Mouse (Mus musculus) cerebellum, adult 2 months (tissue): ENCODE measurements at regions not wholly inside any gene's neighbourhood (a gene's known extent, or its start where the extent isn't known, plus 50 kb on each side); places are given as distances from the start of the nearest gene placed in this dataset.

ENCODE experiments used
- DNase-seq, 2 experiments: peaks; one replicate each; pipeline ENCODE4 v3.0.0; 2021
- H3K27ac ChIP-seq: fragments of 200-500 bp; 2 replicates; pipeline ENCODE4 v1.5.1; 2012; ENCODE audit warnings: low read length, control low read depth, inconsistent platforms; ENCODE audit not compliant: insufficient read depth
- H3K27me3 ChIP-seq: fragments of 200-500 bp; 2 replicates; pipeline ENCODE4 v1.6.1; 2012; ENCODE audit warnings: inconsistent platforms, mild to moderate bottlenecking, low read length, moderate library complexity; ENCODE audit not compliant: control insufficient read depth, insufficient read depth
- H3K4me1 ChIP-seq: fragments of 200-500 bp; 2 replicates; pipeline ENCODE4 v1.6.1; 2011; ENCODE audit warnings: low read length; ENCODE audit not compliant: control insufficient read depth, insufficient read depth
- H3K4me3 ChIP-seq: fragments of 200-500 bp; replicated peaks from 2 replicates; pipeline ENCODE3; 2011; ENCODE audit warnings: mild to moderate bottlenecking, low read depth, low read length, control low read depth; ENCODE audit not compliant: insufficient read depth
- CTCF ChIP-seq: fragments of 200-500 bp; IDR thresholded peaks from 2 replicates; pipeline ENCODE4 v1.5.1; 2011; ENCODE audit warnings: low read depth, mild to moderate bottlenecking, control low read depth, low read length, moderate library complexity, borderline replicate concordance; ENCODE audit not compliant: insufficient read depth
- POLR2A ChIP-seq: fragments of 200-500 bp; IDR thresholded peaks from 2 replicates; pipeline ENCODE4 v1.6.1; 2011; ENCODE audit warnings: low read length, control low read depth, borderline replicate concordance; ENCODE audit not compliant: insufficient read depth
- WGBS: fragments of 180-500 bp; shearing (Covaris S2); methylation state at CpG from one replicate; pipeline ENCODE4 v1.1.7; 2018; 5-methylcytosine and 5-hydroxymethylcytosine counted together

DNA sequence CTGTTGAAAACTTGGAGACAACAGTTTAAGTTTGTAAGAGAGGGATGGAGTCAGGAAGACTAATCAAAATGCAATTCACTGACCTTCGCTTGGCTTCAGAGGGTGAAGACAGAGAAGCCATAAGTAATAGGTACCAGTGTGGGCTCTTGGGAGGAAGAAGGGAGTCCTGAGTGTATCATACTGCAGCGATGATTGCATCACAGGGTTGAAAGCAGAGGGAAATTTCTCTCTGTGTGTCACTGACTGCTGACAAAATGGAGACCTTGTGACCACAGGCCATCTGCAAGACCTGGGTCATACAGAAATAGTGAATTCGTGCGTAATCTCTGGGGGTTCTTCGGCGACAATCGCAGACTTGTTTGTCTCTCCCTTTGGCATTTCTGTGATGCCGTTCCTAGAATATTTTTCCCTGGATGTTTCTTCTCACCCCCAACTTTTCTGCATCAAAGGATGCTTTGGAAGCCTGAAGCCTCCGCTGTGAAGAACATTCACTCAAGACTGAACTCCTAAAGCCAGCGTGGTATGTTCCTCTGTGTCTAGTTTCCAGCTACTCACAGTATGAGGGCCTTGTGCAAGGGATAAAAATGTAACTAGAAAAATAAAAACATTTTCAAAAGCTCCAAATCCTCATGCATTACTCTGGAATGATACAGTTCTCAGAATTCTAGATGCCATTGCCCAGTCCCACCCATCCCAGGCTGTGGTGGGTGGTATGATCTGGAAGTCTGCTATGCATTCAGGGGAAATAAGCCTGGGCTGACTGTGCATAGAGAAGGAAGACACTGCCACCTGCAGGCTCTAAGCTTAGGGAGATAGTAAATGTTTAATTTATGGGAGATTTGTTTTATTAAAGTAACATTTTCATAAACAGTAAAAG lies 139.8 kb upstream of the Slc24a5 start:
- peak; percentile 74 for TF ChIP-seq CTCF
- TF ChIP-seq POLR2A: no peak
- Histone ChIP-seq H3K27me3 (no peaks in the 10 kb centered on the region), H3K4me1 (peaks cover 5% of the 10 kb centered on the region), H3K4me3 (no peak overlapping the region), H3K27ac (no peak overlapping the region)
- WGBS: 89% methylated on average over 10 of the region's 10 CpGs
- peak; percentile 48 to 55 for DNase-seq

DNA sequence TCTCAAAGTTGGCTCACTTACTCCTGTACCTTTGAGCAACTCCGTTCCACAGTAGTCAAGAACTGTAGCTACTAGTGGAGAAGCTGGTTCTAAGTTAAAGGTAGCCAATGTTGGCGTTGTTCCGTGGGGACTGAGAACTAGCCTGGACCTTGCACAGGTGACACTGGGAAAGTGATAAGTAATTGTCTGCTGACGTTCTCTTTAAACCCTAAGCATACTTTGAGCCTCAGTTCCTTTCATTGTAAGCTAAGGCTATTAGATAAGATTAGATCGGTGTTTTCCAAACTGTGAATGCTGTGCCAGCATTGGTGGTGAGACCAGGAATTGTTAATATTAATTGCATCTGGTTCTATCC lies 139.2 kb upstream of the Slc24a5 start:
- WGBS: 89% methylated on average over 5 of the region's 5 CpGs
- H3K27me3 ChIP-seq: no peaks in the 10 kb centered on the region
- peaks cover 8% of the 10 kb centered on the region for H3K4me1 ChIP-seq
- H3K4me3 ChIP-seq: no peak overlapping the region
- H3K27ac ChIP-seq: no peak overlapping the region
- TF ChIP-seq CTCF (no peak), POLR2A (no peak)
- no peak for DNase-seq

DNA sequence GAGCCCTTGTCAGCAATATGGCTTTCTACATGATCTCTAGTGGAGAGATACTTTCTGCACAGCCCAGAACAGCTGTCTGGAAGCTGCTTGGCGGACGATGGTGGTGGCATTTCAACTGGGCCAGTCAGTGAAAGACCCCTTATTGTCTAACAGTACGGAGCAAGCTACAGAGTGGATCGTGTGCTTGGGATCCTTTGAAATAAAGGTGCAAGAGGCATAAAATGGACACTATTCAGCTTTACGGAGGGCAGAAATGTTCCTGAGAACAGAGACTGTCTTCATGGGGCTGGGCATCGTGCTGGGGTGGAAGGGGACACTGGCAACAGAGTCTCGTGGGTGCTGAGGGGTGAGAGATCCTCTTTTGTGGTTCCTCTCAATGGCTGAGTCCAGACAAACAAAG lies 137.2 kb upstream of the Slc24a5 start:
- 85% methylated on average over 7 of the region's 7 CpGs for WGBS
- TF ChIP-seq POLR2A (no peak), CTCF (no peak)
- Histone ChIP-seq H3K4me3 (no peak overlapping the region), H3K4me1 (peaks cover 8% of the 10 kb centered on the region), H3K27me3 (no peaks in the 10 kb centered on the region), H3K27ac (no peak overlapping the region)
- no peak for DNase-seq

DNA sequence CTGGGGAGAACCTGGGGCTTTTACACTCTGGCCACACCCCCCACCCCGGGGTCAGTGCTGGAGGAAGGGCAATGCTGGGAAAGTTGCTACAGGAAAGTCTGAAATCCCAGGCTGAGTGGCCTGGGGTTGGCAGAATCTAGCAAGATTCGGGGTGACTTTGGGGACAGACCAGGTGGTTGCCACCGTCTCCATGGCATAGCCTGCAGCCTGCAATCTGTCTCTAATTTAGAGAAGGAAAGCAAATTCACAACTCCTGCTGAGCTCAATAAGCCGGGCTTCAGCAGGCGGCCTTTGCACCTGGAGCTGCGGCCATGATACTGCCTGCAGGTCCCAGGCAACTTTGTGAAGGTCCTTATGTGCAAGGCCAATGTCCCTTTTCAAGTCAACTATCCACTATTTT lies 135.4 kb upstream of the Slc24a5 start:
- H3K4me1 ChIP-seq: peaks cover 8% of the 10 kb centered on the region
- H3K27me3 ChIP-seq: no peaks in the 10 kb centered on the region
- 16% methylated on average over 6 of the region's 6 CpGs for WGBS
- no peak overlapping the region for H3K4me3 ChIP-seq
- TF ChIP-seq CTCF (no peak), POLR2A (no peak)
- H3K27ac ChIP-seq: no peak overlapping the region
- DNase-seq: peak; percentile 59 to 77

- Histone ChIP-seq H3K27me3 (no peaks in the 10 kb centered on the region), H3K4me3 (no peak overlapping the region), H3K4me1 (peaks cover 8% of the 10 kb centered on the region), H3K27ac (no peak overlapping the region)
- 93% methylated on average over 1 of the region's 1 CpGs for WGBS
- TF ChIP-seq CTCF (no peak), POLR2A (no peak)
- DNase-seq: no peak
Observed at GRCm38 (mm10) chr2:124933876-124934275, 134.0 kb upstream of the Slc24a5 start.

GRCm38 (mm10) chr2:124948263-124948781 lies 119.6 kb upstream of the Slc24a5 start:
- TF ChIP-seq CTCF (no peak), POLR2A (no peak)
- WGBS: 36% methylated on average over 2 of the region's 2 CpGs
- H3K4me1 ChIP-seq: no peaks in the 10 kb centered on the region
- H3K27me3 ChIP-seq: no peaks in the 10 kb centered on the region
- no peak for DNase-seq
- no peak overlapping the region for H3K27ac ChIP-seq
- H3K4me3 ChIP-seq: no peak overlapping the region

DNA sequence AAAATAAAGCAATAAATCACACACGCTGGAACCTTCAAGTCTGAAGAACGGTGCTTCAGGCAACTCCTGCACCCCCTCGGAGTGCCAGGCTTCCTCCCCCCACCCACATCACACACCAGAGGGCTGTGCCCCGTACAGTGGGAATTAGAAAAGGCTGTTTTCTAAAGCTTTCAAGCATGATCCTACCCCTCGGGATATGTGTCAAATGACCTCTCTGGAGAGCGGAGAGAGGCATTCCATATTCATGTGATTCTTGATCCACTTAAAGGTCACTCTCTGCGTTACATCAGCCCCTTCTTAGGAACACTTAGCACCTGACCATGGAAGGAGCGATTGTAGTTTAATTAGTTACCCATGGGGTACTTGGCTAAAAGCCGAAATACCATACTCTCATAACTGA lies 119.1 kb upstream of the Slc24a5 start:
- Histone ChIP-seq H3K4me3 (no peak overlapping the region), H3K4me1 (no peaks in the 10 kb centered on the region), H3K27ac (no peak overlapping the region), H3K27me3 (no peaks in the 10 kb centered on the region)
- TF ChIP-seq CTCF (no peak), POLR2A (no peak)
- WGBS: 70% methylated on average over 9 of the region's 9 CpGs
- no peak for DNase-seq

DNA sequence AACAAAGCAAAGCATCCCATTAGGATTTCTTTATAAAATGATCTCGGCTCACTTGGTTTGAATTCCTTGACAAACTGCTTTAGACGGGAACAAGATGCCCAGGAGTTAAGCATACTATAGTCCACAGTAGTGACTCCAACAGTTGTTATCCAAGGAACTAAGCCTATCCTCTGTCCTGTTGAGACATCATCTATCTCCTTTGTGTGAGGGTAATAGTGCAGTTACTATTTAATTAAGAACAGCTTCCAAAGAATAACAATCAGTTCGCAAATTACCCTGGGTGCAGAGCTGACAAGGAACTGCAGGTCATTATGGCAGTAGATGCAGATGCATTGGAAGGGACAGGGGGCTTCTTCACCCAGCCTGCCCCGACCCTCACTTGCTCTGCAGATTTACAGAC lies 115.7 kb upstream of the Slc24a5 start:
- Histone ChIP-seq H3K27ac (no peak overlapping the region), H3K4me3 (no peak overlapping the region), H3K4me1 (no peaks in the 10 kb centered on the region), H3K27me3 (no peaks in the 10 kb centered on the region)
- no peak for TF ChIP-seq POLR2A
- no peak for TF ChIP-seq CTCF
- DNase-seq: no peak
- 71% methylated on average over 4 of the region's 4 CpGs for WGBS
